In genomic region chr12:86698537-86698936, GRCm38 (mm10) we compare ENCODE assay signal across 16 mouse cellular contexts. TPM values are rescaled to one million over a fixed set of nuclear protein-coding genes. Genes with fewer than 3 reads are reported as not detected.
A peak's percentile ranks its signal among the peaks of the same experiment; 100 is the strongest.
DNase-seq lines count a peak whose midpoint lies in the region; ATAC-seq and TF ChIP-seq lines count a peak whose summit lies in the region.
"Had no signal": no experiment of that assay in that cellular context is flagged by ENCODE, and none has a peak within 500 bp of the region (broad histone marks: within the 10 kb centered on the region; RNA-seq: fewer than 3 reads in every experiment).

No protein-coding gene starts in this region.

- H3K4me2 ChIP-seq in lung, postnatal 0 days (replicated peaks; ENCODE audit: low read depth, low read length): no peak overlapping the region
- H3K4me2 ChIP-seq in forebrain, postnatal 0 days (ENCODE audit: low read depth): no peak overlapping the region
- H3K4me2 ChIP-seq in neural tube, embryonic 12.5 days (replicated peaks): peak overlapping the region; percentile 23
- H3K4me2 ChIP-seq: heart, embryonic 12.5 days had no signal

- H3K9ac ChIP-seq in lung, postnatal 0 days (replicated peaks; ENCODE audit: low read depth): no peak overlapping the region
- H3K9ac ChIP-seq in forebrain, postnatal 0 days: no peak overlapping the region
- no peak overlapping the region for H3K9ac ChIP-seq in neural tube, embryonic 12.5 days
- H3K9ac ChIP-seq: heart, embryonic 12.5 days had no signal

- TF ChIP-seq POLR2A in cerebellum, adult 2 months (IDR thresholded peaks at IDR 0.05; ENCODE audit: borderline replicate concordance, insufficient read depth, low read length): no peak

- DNase-seq in cerebellum, adult 2 months: peak in 1 of 2 experiments; percentile 24
- DNase-seq in cerebellum, adult 9-10 months: no peak
- DNase-seq in lung, postnatal 0 days (ENCODE audit: low spot score): peak; percentile 60
- no peak for DNase-seq in lung, postnatal 14 days
- DNase-seq in forebrain, postnatal 0 days: no peak
- DNase-seq in c-Kit-positive CD71-positive TER-119-positive erythroid progenitor cells, embryonic 14.5 days (ENCODE audit: low spot score): no peak
- DNase-seq in urinary bladder, adult 2 months (ENCODE audit: low spot score): no peak
- DNase-seq: adrenal gland, postnatal 14 days; gastrocnemius, adult 2 months had no signal

- ATAC-seq in lung, postnatal 0 days: peak; percentile 68
- ATAC-seq in forebrain, postnatal 0 days: no peak
- no peak for ATAC-seq in neural tube, embryonic 12.5 days (ENCODE audit: low FRiP score, low read depth)

- no peaks in the 10 kb centered on the region for H3K36me3 ChIP-seq in lung, postnatal 0 days (ENCODE audit: insufficient read depth, low read length)
- peaks cover 25% of the 10 kb centered on the region for H3K36me3 ChIP-seq in forebrain, postnatal 0 days (ENCODE audit: insufficient read depth)
- peaks cover 36% of the 10 kb centered on the region for H3K36me3 ChIP-seq in neural tube, embryonic 12.5 days

- H3K4me1 ChIP-seq in cerebellum, adult 2 months (ENCODE audit: control insufficient read depth, insufficient read depth, low read length): peaks cover 43% of the 10 kb centered on the region
- H3K4me1 ChIP-seq in lung, postnatal 0 days (ENCODE audit: insufficient read depth, low read depth, low read length): no peaks in the 10 kb centered on the region
- H3K4me1 ChIP-seq in forebrain, postnatal 0 days (ENCODE audit: insufficient read depth): peaks cover 22% of the 10 kb centered on the region
- peaks cover 12% of the 10 kb centered on the region for H3K4me1 ChIP-seq in neural tube, embryonic 12.5 days

- H3K27ac ChIP-seq in cerebellum, adult 2 months (ENCODE audit: insufficient read depth, low read length): peak overlapping the region; percentile 72
- no peak overlapping the region for H3K27ac ChIP-seq in lung, postnatal 0 days (ENCODE audit: low read length)
- H3K27ac ChIP-seq in forebrain, postnatal 0 days (ENCODE audit: low read depth, low read length): peak overlapping the region; percentile 83
- no peak overlapping the region for H3K27ac ChIP-seq in neural tube, embryonic 12.5 days
- H3K27ac ChIP-seq: gastrocnemius, adult 2 months had no signal

- H3K4me3 ChIP-seq in cerebellum, adult 2 months (replicated peaks; ENCODE audit: insufficient read depth, low read depth, low read length): no peak overlapping the region
- H3K4me3 ChIP-seq in lung, postnatal 0 days (ENCODE audit: low read depth, low read length): no peak overlapping the region
- H3K4me3 ChIP-seq in forebrain, postnatal 0 days (ENCODE audit: low read depth, low read length): no peak overlapping the region
- H3K4me3 ChIP-seq in neural tube, embryonic 12.5 days: no peak overlapping the region
- H3K4me3 ChIP-seq: gastrocnemius, adult 2 months; heart, embryonic 12.5 days had no signal

- no peak for TF ChIP-seq CTCF in cerebellum, adult 2 months (IDR thresholded peaks at IDR 0.05; ENCODE audit: borderline replicate concordance, insufficient read depth, low read depth, low read length)
- TF ChIP-seq CTCF in lung, postnatal 0 days (IDR thresholded peaks at IDR 0.05): no peak
- TF ChIP-seq CTCF in forebrain, postnatal 0 days (IDR thresholded peaks at IDR 0.05; ENCODE audit: low read depth): no peak

- no peaks in the 10 kb centered on the region for H3K9me3 ChIP-seq in lung, postnatal 0 days (ENCODE audit: low read length)
- no peaks in the 10 kb centered on the region for H3K9me3 ChIP-seq in forebrain, postnatal 0 days (ENCODE audit: low read length)
- H3K9me3 ChIP-seq in neural tube, embryonic 12.5 days: 0 out of 2 replicates have a peak, but pooled peaks cover 6% of the 10 kb centered on the region

- no peaks in the 10 kb centered on the region for H3K27me3 ChIP-seq in cerebellum, adult 2 months (ENCODE audit: control insufficient read depth, insufficient read depth, low read length)
- no peaks in the 10 kb centered on the region for H3K27me3 ChIP-seq in lung, postnatal 0 days (replicated peaks; ENCODE audit: insufficient read depth, low read length)
- no peaks in the 10 kb centered on the region for H3K27me3 ChIP-seq in forebrain, postnatal 0 days (ENCODE audit: insufficient read depth, low read length)
- H3K27me3 ChIP-seq in neural tube, embryonic 12.5 days (replicated peaks): no peaks in the 10 kb centered on the region
- H3K27me3 ChIP-seq: heart, embryonic 12.5 days had no signal

- peak; percentile 50; the same call in 1 of the 2 replicates for TF ChIP-seq EP300 in lung, postnatal 0 days (IDR thresholded peaks at IDR 0.05)

RNA-seq across cellular contexts. Expression of gene Vash1, which starts 20.0 kb away (rescaled TPM):
- polyA plus RNA-seq in cerebellum, adult 2 months (2012; rRNA removed): 23.1 and 24.6 TPM in 2 replicates
- 9.0 and 10.9 TPM in 2 replicates for polyA plus RNA-seq in lung, postnatal 0 days (2015; fragmentation: Nextera tagmentation; extraction: Ambion mirVana)
- 93.0 and 96.3 TPM in 2 replicates for total RNA-seq in forebrain, postnatal 0 days (2014; rRNA removed)
- polyA plus RNA-seq in forebrain, postnatal 0 days (2015; fragmentation: Nextera tagmentation; extraction: Ambion mirVana): 25.7 and 33.2 TPM in 2 replicates
- polyA plus RNA-seq in neural tube, embryonic 12.5 days (2016; fragmentation: Nextera tagmentation; extraction: Ambion mirVana): 39.1 and 42.5 TPM in 2 replicates
- 1.3 and 1.8 TPM in 2 replicates for polyA plus RNA-seq in urinary bladder, adult 2 months (2012; rRNA removed)

RNA-seq across cellular contexts. Expression of gene Angel1, which starts 27.7 kb away (rescaled TPM):
- polyA plus RNA-seq in cerebellum, adult 2 months (2012; rRNA removed): 23.6 and 23.9 TPM in 2 replicates
- 4.2 and 5.2 TPM in 2 replicates for polyA plus RNA-seq in lung, postnatal 0 days (2015; fragmentation: Nextera tagmentation; extraction: Ambion mirVana)
- 4.5 and 6.5 TPM in 2 replicates for total RNA-seq in forebrain, postnatal 0 days (2014; rRNA removed)
- 6.2 and 7.1 TPM in 2 replicates for polyA plus RNA-seq in forebrain, postnatal 0 days (2015; fragmentation: Nextera tagmentation; extraction: Ambion mirVana)
- polyA plus RNA-seq in neural tube, embryonic 12.5 days (2016; fragmentation: Nextera tagmentation; extraction: Ambion mirVana): 15.6 and 18.1 TPM in 2 replicates
- polyA plus RNA-seq in urinary bladder, adult 2 months (2012; rRNA removed): 6.7 and 6.9 TPM in 2 replicates

RNA-seq across cellular contexts. Expression of gene Lrrc74a, which starts 35.6 kb away (rescaled TPM):
- not detected in 2 replicates for polyA plus RNA-seq in cerebellum, adult 2 months (2012; rRNA removed)
- not detected in 2 replicates for polyA plus RNA-seq in lung, postnatal 0 days (2015; fragmentation: Nextera tagmentation; extraction: Ambion mirVana)
- total RNA-seq in forebrain, postnatal 0 days (2014; rRNA removed): not detected in 2 replicates
- polyA plus RNA-seq in forebrain, postnatal 0 days (2015; fragmentation: Nextera tagmentation; extraction: Ambion mirVana): not detected in 2 replicates
- polyA plus RNA-seq in neural tube, embryonic 12.5 days (2016; fragmentation: Nextera tagmentation; extraction: Ambion mirVana): not detected in 2 replicates
- polyA plus RNA-seq in urinary bladder, adult 2 months (2012; rRNA removed): not detected in 2 replicates
- total RNA-seq: adrenal gland, postnatal 14 days; gastrocnemius, adult 2 months; layer of hippocampus, postnatal 10 days had no signal
- polyA plus RNA-seq: heart, embryonic 12.5 days; kidney, embryonic 14.5 days; limb, embryonic 11.5 days; liver, embryonic 16.5 days; small intestine, adult 2 months had no signal

Comparison
In these comparisons a context has a peak if more than half of its experiments do, and no peak if none do; other contexts are left out.
1. H3K27ac ChIP-seq: peak in cerebellum, adult 2 months (single experiment) and forebrain, postnatal 0 days (single experiment); none in lung, postnatal 0 days (single experiment) and neural tube, embryonic 12.5 days (single experiment).